Mouse (Mus musculus) heart, embryonic 10.5 days (tissue): ENCODE results near the gene Gstm2. TPM values are rescaled to one million over a fixed set of nuclear protein-coding genes. Genes with fewer than 3 reads are reported as not detected.
A peak's percentile ranks its signal among the peaks of the same experiment; 100 is the strongest.
"Not testable (repeated sequence)": the region's sequence is repeated elsewhere in the genome, so short reads cannot be mapped to it uniquely, and the experiment has no call there.

Experiments used
- DNase-seq: peaks from one replicate; pipeline ENCODE4 v3.0.0-alpha.2; 2017; ENCODE audit warnings: low spot score
- H3K27ac ChIP-seq: fragments of 300-500 bp; sonication (generic); 2 replicates; pipeline ENCODE4 v1.5.1; 2016; ENCODE audit warnings: mild to moderate bottlenecking
- H3K27me3 ChIP-seq: fragments of 300-500 bp; sonication (generic); 2 replicates; pipeline ENCODE4 v1.6.1; 2016; ENCODE audit warnings: mild to moderate bottlenecking; ENCODE audit not compliant: poor library complexity, insufficient read depth, severe bottlenecking
- H3K36me3 ChIP-seq: fragments of 300-500 bp; sonication (generic); 2 replicates; pipeline ENCODE4 v1.6.1; 2016; ENCODE audit warnings: mild to moderate bottlenecking, moderate library complexity
- H3K4me1 ChIP-seq: fragments of 300-500 bp; sonication (generic); 2 replicates; pipeline ENCODE4 v1.6.1; 2016; ENCODE audit warnings: mild to moderate bottlenecking
- H3K4me3 ChIP-seq: fragments of 300-500 bp; sonication (generic); 2 replicates; pipeline ENCODE4 v1.5.1; 2016; ENCODE audit warnings: mild to moderate bottlenecking, moderate library complexity
- H3K9me3 ChIP-seq: fragments of 300-500 bp; sonication (generic); 2 replicates; pipeline ENCODE4 v1.6.1; 2016; ENCODE audit warnings: mild to moderate bottlenecking, moderate library complexity
- WGBS: fragments of 180-500 bp; shearing (Covaris S2); methylation state at CpG from one replicate; pipeline ENCODE4 v1.1.7; 2016; 5-methylcytosine and 5-hydroxymethylcytosine counted together
- polyA plus RNA-seq: library from polyadenylated mRNA; unstranded; fragments of >200 nt; fragmentation: Nextera tagmentation; extraction: Ambion mirVana; gene quantifications from 2 replicates; pipeline ENCODE4 v1.2.1, GENCODE M21; 2016

Gstm2 gene
- polyA plus RNA-seq, 1 experiment from 2014 or later, result 46.9 TPM

- not testable (repeated sequence) for H3K4me3 ChIP-seq, H3K36me3 ChIP-seq
- WGBS, result 79% methylated on average over 5 of the region's 5 CpGs
Observed at GRCm38 (mm10) chr3:108016468-108016867, 30.2 kb upstream of the Gstm2 start.

GRCm38 (mm10) chr3:108014974-108015346, 28.7 kb upstream of the Gstm2 start:
- WGBS, result 85% methylated on average over 2 of the region's 2 CpGs
- no peak overlapping the region for H3K27ac ChIP-seq

More at GRCm38 (mm10) chr3:108016468-108016867, 30.2 kb upstream of the Gstm2 start:
- Histone ChIP-seq H3K27me3 (peaks cover 11% of the 10 kb centered on the region; the same call in 1 of the 2 replicates), H3K4me1 (peaks cover 21% of the 10 kb centered on the region)
- not testable (repeated sequence) for DNase-seq, H3K9me3 ChIP-seq, H3K27ac ChIP-seq

GRCm38 (mm10) chr3:108014098-108014973, 28.1 kb upstream of the Gstm2 start:
- Histone ChIP-seq H3K27ac (no peak overlapping the region), H3K27me3 (peaks cover 11% of the 10 kb centered on the region; the same call in 1 of the 2 replicates), H3K36me3 (no peaks in the 10 kb centered on the region), H3K4me3 (no peak overlapping the region), H3K4me1 (peaks cover 15% of the 10 kb centered on the region), H3K9me3 (no peaks in the 10 kb centered on the region)
- WGBS, result 77% methylated on average over 8 of the region's 8 CpGs
- DNase-seq, result no peak

More at GRCm38 (mm10) chr3:108014974-108015346, 28.7 kb upstream of the Gstm2 start:
- DNase-seq, result no peak
- peaks cover 15% of the 10 kb centered on the region for H3K4me1 ChIP-seq
- peaks cover 11% of the 10 kb centered on the region; the same call in 1 of the 2 replicates for H3K27me3 ChIP-seq
- no peak overlapping the region for H3K4me3 ChIP-seq
- H3K36me3 ChIP-seq, result no peaks in the 10 kb centered on the region
- no peaks in the 10 kb centered on the region for H3K9me3 ChIP-seq

GRCm38 (mm10) chr3:108013331-108013871, 27.1 kb upstream of the Gstm2 start:
- Histone ChIP-seq H3K27me3 (peaks cover 11% of the 10 kb centered on the region; the same call in 1 of the 2 replicates), H3K27ac (0 out of 2 replicates have a peak overlapping the region, but pooled peaks have one; percentile 16), H3K9me3 (no peaks in the 10 kb centered on the region), H3K36me3 (no peaks in the 10 kb centered on the region), H3K4me3 (no peak overlapping the region), H3K4me1 (peaks cover 13% of the 10 kb centered on the region)
- no peak for DNase-seq
- 77% methylated on average over 4 of the region's 4 CpGs for WGBS

GRCm38 (mm10) chr3:108011558-108011957, 25.3 kb upstream of the Gstm2 start:
- Histone ChIP-seq H3K9me3 (no peaks in the 10 kb centered on the region), H3K4me1 (peaks cover 3% of the 10 kb centered on the region; the same call in 1 of the 2 replicates), H3K36me3 (no peaks in the 10 kb centered on the region), H3K4me3 (no peak overlapping the region), H3K27ac (no peak overlapping the region), H3K27me3 (peaks cover 11% of the 10 kb centered on the region; the same call in 1 of the 2 replicates)
- no peak for DNase-seq
- 59% methylated on average over 3 of the region's 3 CpGs for WGBS

- H3K9me3 ChIP-seq, result no peaks in the 10 kb centered on the region
- H3K4me1 ChIP-seq, result no peaks in the 10 kb centered on the region
- no peak overlapping the region for H3K4me3 ChIP-seq
- H3K36me3 ChIP-seq, result no peaks in the 10 kb centered on the region
- H3K27me3 ChIP-seq, result 0 out of 2 replicates have a peak, but pooled peaks cover under 1% of the 10 kb centered on the region
- no peak for DNase-seq
- no peak overlapping the region for H3K27ac ChIP-seq
- 52% methylated on average over 2 of the region's 2 CpGs for WGBS
Observed at GRCm38 (mm10) chr3:108010286-108010685, 24.0 kb upstream of the Gstm2 start.

GRCm38 (mm10) chr3:108002021-108002420, 15.8 kb upstream of the Gstm2 start:
- 83% methylated on average over 8 of the region's 8 CpGs for WGBS
- no peaks in the 10 kb centered on the region for H3K9me3 ChIP-seq
- no peak overlapping the region for H3K27ac ChIP-seq
- H3K4me1 ChIP-seq, result no peaks in the 10 kb centered on the region
- H3K27me3 ChIP-seq, result no peaks in the 10 kb centered on the region
- DNase-seq, result no peak
- H3K36me3 ChIP-seq, result no peaks in the 10 kb centered on the region
- H3K4me3 ChIP-seq, result no peak overlapping the region

GRCm38 (mm10) chr3:107999491-107999890, 13.2 kb upstream of the Gstm2 start:
- H3K4me3 ChIP-seq, result no peak overlapping the region
- no peak overlapping the region for H3K27ac ChIP-seq
- no peak for DNase-seq
- H3K4me1 ChIP-seq, result no peaks in the 10 kb centered on the region
- no peaks in the 10 kb centered on the region for H3K36me3 ChIP-seq
- no peaks in the 10 kb centered on the region for H3K27me3 ChIP-seq
- H3K9me3 ChIP-seq, result no peaks in the 10 kb centered on the region
- WGBS, result 84% methylated on average over 3 of the region's 3 CpGs

GRCm38 (mm10) chr3:107998591-107998990, 12.3 kb upstream of the Gstm2 start:
- no peak for DNase-seq
- 80% methylated on average over 3 of the region's 3 CpGs for WGBS
- Histone ChIP-seq H3K9me3 (no peaks in the 10 kb centered on the region), H3K27me3 (no peaks in the 10 kb centered on the region), H3K27ac (no peak overlapping the region), H3K4me1 (no peaks in the 10 kb centered on the region), H3K4me3 (no peak overlapping the region), H3K36me3 (no peaks in the 10 kb centered on the region)

GRCm38 (mm10) chr3:107996576-107996975, 10.3 kb upstream of the Gstm2 start:
- H3K36me3 ChIP-seq, result no peaks in the 10 kb centered on the region
- no peaks in the 10 kb centered on the region for H3K4me1 ChIP-seq
- WGBS, result 86% methylated on average over 4 of the region's 4 CpGs
- no peak overlapping the region for H3K4me3 ChIP-seq
- DNase-seq, result no peak
- no peaks in the 10 kb centered on the region for H3K27me3 ChIP-seq
- H3K27ac ChIP-seq, result no peak overlapping the region
- no peaks in the 10 kb centered on the region for H3K9me3 ChIP-seq

- H3K9me3 ChIP-seq, H3K4me3 ChIP-seq, H3K27ac ChIP-seq, H3K27me3 ChIP-seq, DNase-seq, H3K4me1 ChIP-seq, H3K36me3 ChIP-seq: not testable (repeated sequence)
- WGBS, result 80% methylated on average over 2 of the region's 2 CpGs
Observed at GRCm38 (mm10) chr3:107995974-107996373, 9.7 kb upstream of the Gstm2 start.

GRCm38 (mm10) chr3:107985141-107985540, 1.1 kb downstream of the Gstm2 start:
- 92% methylated on average over 2 of the region's 2 CpGs for WGBS
- not testable (repeated sequence) for H3K9me3 ChIP-seq

GRCm38 (mm10) chr3:107984471-107984870, 1.8 kb downstream of the Gstm2 start:
- peaks cover 24% of the 10 kb centered on the region for H3K4me1 ChIP-seq
- H3K9me3 ChIP-seq, result no peaks in the 10 kb centered on the region
- 68% methylated on average over 5 of the region's 5 CpGs for WGBS
- no peak overlapping the region for H3K27ac ChIP-seq
- H3K4me3 ChIP-seq, result no peak overlapping the region
- H3K27me3 ChIP-seq, result no peaks in the 10 kb centered on the region
- H3K36me3 ChIP-seq, result no peaks in the 10 kb centered on the region
- DNase-seq, result no peak

More at GRCm38 (mm10) chr3:107985141-107985540, 1.1 kb downstream of the Gstm2 start:
- not testable (repeated sequence) for H3K36me3 ChIP-seq, DNase-seq, H3K4me3 ChIP-seq, H3K27ac ChIP-seq, H3K27me3 ChIP-seq
- H3K4me1 ChIP-seq, result peaks cover 24% of the 10 kb centered on the region
